Mouse (Mus musculus) spleen, adult 2 months (tissue): ENCODE data around the gene Wdr91.

Experiments used
- CTCF ChIP-seq: fragments of 200-500 bp; IDR thresholded peaks from 2 replicates; pipeline ENCODE4 v1.5.1; 2011; ENCODE audit warnings: mild to moderate bottlenecking, inconsistent platforms; ENCODE audit not compliant: insufficient read depth, insufficient read length, insufficient replicate concordance; ENCODE audit errors: extremely low read depth
- POLR2A ChIP-seq: fragments of 200-500 bp; IDR thresholded peaks from 2 replicates; pipeline ENCODE4 v1.6.1; 2011; ENCODE audit warnings: low read depth, low read length, inconsistent platforms

GRCm38 (mm10) chr6:34832352-34832751 is 78.3 kb downstream of the Wdr91 start:
- no peak for TF ChIP-seq CTCF
- no peak for TF ChIP-seq POLR2A
